Mouse (Mus musculus): Measurements from ENCODE around the gene Spata13.

DNA sequence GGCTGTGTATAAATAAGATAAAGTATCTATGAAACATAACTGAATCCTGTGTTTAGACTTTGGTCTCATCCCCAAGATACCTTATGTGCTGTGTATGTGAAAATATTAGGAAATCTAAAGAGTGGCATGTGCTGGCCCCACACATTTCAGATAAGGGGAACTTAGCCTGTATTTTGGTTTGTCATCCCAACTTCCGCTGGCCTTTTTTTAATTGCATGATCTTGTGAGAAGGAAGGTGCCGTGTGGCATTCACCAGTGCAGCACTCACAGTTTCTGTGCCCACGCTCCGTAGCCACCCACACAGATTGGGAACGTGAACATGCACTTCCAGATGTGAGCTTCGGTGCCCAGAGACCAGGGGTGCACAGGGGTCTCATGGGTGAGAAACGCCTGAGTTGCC, 123.9 kb downstream of the Spata13 start:
- TF ChIP-seq CTCF (IDR thresholded peaks at IDR 0.05; ENCODE audit: extremely low read depth, insufficient read length, insufficient replicate concordance, low read depth, low read length) (no peak), POLR2A (IDR thresholded peaks at IDR 0.05; ENCODE audit: low read depth, low read length) (no peak)
